Mouse (Mus musculus) adrenal gland, adult 2 months (tissue): ENCODE results near the gene Cnnm2. TPM values are rescaled to one million over a fixed set of nuclear protein-coding genes. Genes with fewer than 3 reads are reported as not detected.

Source experiments
- DNase-seq: peaks from one replicate; pipeline ENCODE4 v3.0.0; 2021
- polyA plus RNA-seq: library from polyadenylated mRNA; depleted of rRNA; stranded (reverse); fragments of >200 nt; gene quantifications from 2 replicates; pipeline ENCODE4 v1.2.3, GENCODE M21; 2012
- total RNA-seq, 2 experiments: library from RNA; stranded (reverse); gene quantifications; 2 replicates each; pipeline ENCODE4 v1.2.3; 2021

The Cnnm2 gene
- total and polyA plus RNA-seq, 3 experiments = 33.4 to 40.7 (median 34.9) TPM

- no peak for DNase-seq
These were observed 87.2 kb downstream of the Cnnm2 start for GRCm38 (mm10) chr19:46848381-46849268.

- no peak for DNase-seq
These were observed 88.1 kb downstream of the Cnnm2 start for GRCm38 (mm10) chr19:46849443-46849997.

- no peak for DNase-seq
These were observed 94.8 kb downstream of the Cnnm2 start for GRCm38 (mm10) chr19:46856232-46856631.

GRCm38 (mm10) chr19:46856780-46857179 is 95.4 kb downstream of the Cnnm2 start:
- DNase-seq = no peak

GRCm38 (mm10) chr19:46857277-46857989 is 96.0 kb downstream of the Cnnm2 start:
- DNase-seq = peak; percentile 52

GRCm38 (mm10) chr19:46858200-46858599 is 96.8 kb downstream of the Cnnm2 start:
- DNase-seq = no peak

GRCm38 (mm10) chr19:46862556-46862955 is 101.2 kb downstream of the Cnnm2 start:
- DNase-seq = no peak

- DNase-seq = peak; percentile 76
These were observed 102.0 kb downstream of the Cnnm2 start for GRCm38 (mm10) chr19:46863236-46863927.

GRCm38 (mm10) chr19:46864079-46864478 is 102.7 kb downstream of the Cnnm2 start:
- no peak for DNase-seq

- DNase-seq = no peak
These were observed 103.4 kb downstream of the Cnnm2 start for GRCm38 (mm10) chr19:46864731-46865331.

GRCm38 (mm10) chr19:46865381-46865780 is 104.0 kb downstream of the Cnnm2 start:
- no peak for DNase-seq

- no peak for DNase-seq
These were observed 107.7 kb downstream of the Cnnm2 start for GRCm38 (mm10) chr19:46869049-46869448.

GRCm38 (mm10) chr19:46869526-46869925 is 108.1 kb downstream of the Cnnm2 start:
- DNase-seq = peak; percentile 85

- DNase-seq = peak; percentile 68
These were observed 109.7 kb downstream of the Cnnm2 start for GRCm38 (mm10) chr19:46871096-46871495.

- DNase-seq = peak; percentile 80
These were observed 110.3 kb downstream of the Cnnm2 start for GRCm38 (mm10) chr19:46871651-46872050.

GRCm38 (mm10) chr19:46873924-46874323 is 112.5 kb downstream of the Cnnm2 start:
- peak; percentile 67 for DNase-seq

- DNase-seq = peak; percentile 85
These were observed 114.4 kb downstream of the Cnnm2 start for GRCm38 (mm10) chr19:46875790-46876189.

- peak; percentile 71 for DNase-seq
These were observed 116.5 kb downstream of the Cnnm2 start for GRCm38 (mm10) chr19:46877886-46878285.

- DNase-seq = peak; percentile 68
These were observed 117.0 kb downstream of the Cnnm2 start for GRCm38 (mm10) chr19:46878346-46878745.

- no peak for DNase-seq
These were observed 118.5 kb downstream of the Cnnm2 start for GRCm38 (mm10) chr19:46879876-46880275.

GRCm38 (mm10) chr19:46885365-46885764 is 124.0 kb downstream of the Cnnm2 start:
- DNase-seq = no peak

- DNase-seq = no peak
These were observed 125.4 kb downstream of the Cnnm2 start for GRCm38 (mm10) chr19:46886826-46887225.
